Mouse (Mus musculus) large intestine, adult 2 months (tissue): Measurements from ENCODE around the gene Arl4a. TPM values are rescaled to one million over a fixed set of nuclear protein-coding genes. Genes with fewer than 3 reads are reported as not detected.

Source experiments
- DNase-seq: peaks from one replicate; pipeline ENCODE4 v3.0.0-alpha.2; 2012; ENCODE audit warnings: low read depth, low spot score
- WGBS: fragments of 180-500 bp; shearing (Covaris S2); methylation state at CpG from one replicate; pipeline ENCODE4 v1.1.7; 2018; 5-methylcytosine and 5-hydroxymethylcytosine counted together
- polyA plus RNA-seq: library from polyadenylated mRNA; depleted of rRNA; stranded (reverse); fragments of >200 nt; gene quantifications from 2 replicates; pipeline ENCODE4 v1.2.3, GENCODE M21; 2012

The Arl4a gene
- polyA plus RNA-seq, 1 experiment, result 9.2 TPM

GRCm38 (mm10) chr12:40016648-40017460, 21.0 kb downstream of the Arl4a start:
- WGBS, result 2% methylated on average over 19 of the region's 19 CpGs
- no peak for DNase-seq

- WGBS, result 55% methylated on average over 9 of the region's 9 CpGs
Measured at GRCm38 (mm10) chr12:40016068-40016467, 21.8 kb downstream of the Arl4a start.

GRCm38 (mm10) chr12:40009866-40010265, 28.0 kb downstream of the Arl4a start:
- 44% methylated on average over 2 of the region's 2 CpGs for WGBS
- DNase-seq, result no peak

More at GRCm38 (mm10) chr12:40016068-40016467, 21.8 kb downstream of the Arl4a start:
- no peak for DNase-seq

- no peak for DNase-seq
- 81% methylated on average over 3 of the region's 3 CpGs for WGBS
Measured at GRCm38 (mm10) chr12:40008459-40008858, 29.4 kb downstream of the Arl4a start.

DNA sequence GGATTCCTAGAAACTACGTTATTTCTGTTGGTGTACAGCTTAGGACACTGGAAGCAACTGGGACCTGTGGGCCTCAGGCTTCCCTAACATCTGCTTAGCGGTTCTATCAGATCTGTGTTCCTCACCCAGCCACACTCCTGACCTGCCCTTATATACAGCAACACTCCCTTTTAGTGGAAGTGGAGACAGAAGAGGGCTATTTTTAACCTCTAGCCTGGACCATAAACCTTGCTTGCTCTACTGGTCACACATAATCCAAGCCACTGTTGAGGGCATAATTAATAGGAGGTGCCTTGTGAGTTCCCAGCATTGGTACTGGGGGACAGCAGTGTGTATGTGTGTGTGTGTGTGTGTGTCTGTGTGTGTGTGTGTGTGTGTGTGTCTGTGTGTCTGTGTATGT, 33.1 kb downstream of the Arl4a start:
- no peak for DNase-seq
- WGBS, result 65% methylated on average over 2 of the region's 2 CpGs

GRCm38 (mm10) chr12:39998853-39999195, 39.0 kb downstream of the Arl4a start:
- WGBS, result 86% methylated on average over 4 of the region's 4 CpGs
- no peak for DNase-seq

- WGBS, result 54% methylated on average over 9 of the region's 9 CpGs
- DNase-seq, result no peak
Measured at GRCm38 (mm10) chr12:39998070-39998852, 39.6 kb downstream of the Arl4a start.

DNA sequence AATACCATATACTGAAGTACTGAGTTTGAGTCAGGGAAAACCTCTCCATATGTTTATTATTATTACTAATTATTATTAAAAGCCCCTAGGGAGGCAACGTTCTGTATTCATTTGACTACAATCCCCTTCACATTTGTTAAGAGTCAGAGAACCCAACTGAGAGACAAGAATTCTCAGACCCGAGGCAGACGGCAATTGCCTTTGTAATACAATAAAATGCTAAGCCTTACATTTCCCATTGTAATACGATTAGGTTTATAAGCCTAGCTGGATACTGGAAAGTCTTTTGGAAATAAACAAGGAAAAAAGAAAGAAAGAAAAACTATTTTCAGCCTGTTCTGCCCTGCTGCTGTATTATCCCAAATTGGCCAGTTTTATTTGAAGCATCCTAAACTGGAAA, 40.2 kb downstream of the Arl4a start:
- WGBS, result 70% methylated on average over 4 of the region's 4 CpGs
- DNase-seq, result no peak

- WGBS, result 93% methylated on average over 5 of the region's 5 CpGs
- no peak for DNase-seq
Measured at GRCm38 (mm10) chr12:39996015-39996414, 41.8 kb downstream of the Arl4a start.

DNA sequence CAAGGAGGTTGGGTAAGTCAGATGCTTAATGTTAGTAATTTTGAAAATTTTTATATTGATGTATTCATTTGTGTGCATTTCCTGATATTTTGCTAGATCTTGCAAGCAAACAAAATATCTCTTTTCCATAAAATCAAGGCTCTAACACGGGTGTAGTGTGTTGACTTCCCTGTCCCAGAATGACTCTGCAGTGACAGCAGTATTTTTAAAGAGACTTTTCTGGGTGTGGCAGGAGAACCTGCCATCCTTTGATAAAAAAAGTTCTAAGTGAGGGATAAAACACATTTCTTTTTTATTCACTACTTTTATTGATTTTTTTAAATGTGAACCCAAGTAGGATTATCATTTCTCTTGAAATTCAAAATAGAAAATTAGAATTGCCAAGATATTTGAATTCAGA, 42.2 kb downstream of the Arl4a start:
- DNase-seq, result no peak
- WGBS, result 31% methylated on average over 1 of the region's 1 CpGs

GRCm38 (mm10) chr12:39992767-39993302, 45.0 kb downstream of the Arl4a start:
- DNase-seq, result no peak
- 26% methylated on average over 6 of the region's 6 CpGs for WGBS

- DNase-seq, result no peak
- WGBS, result 81% methylated on average over 4 of the region's 4 CpGs
Measured at GRCm38 (mm10) chr12:39990830-39991780, 46.7 kb downstream of the Arl4a start.

DNA sequence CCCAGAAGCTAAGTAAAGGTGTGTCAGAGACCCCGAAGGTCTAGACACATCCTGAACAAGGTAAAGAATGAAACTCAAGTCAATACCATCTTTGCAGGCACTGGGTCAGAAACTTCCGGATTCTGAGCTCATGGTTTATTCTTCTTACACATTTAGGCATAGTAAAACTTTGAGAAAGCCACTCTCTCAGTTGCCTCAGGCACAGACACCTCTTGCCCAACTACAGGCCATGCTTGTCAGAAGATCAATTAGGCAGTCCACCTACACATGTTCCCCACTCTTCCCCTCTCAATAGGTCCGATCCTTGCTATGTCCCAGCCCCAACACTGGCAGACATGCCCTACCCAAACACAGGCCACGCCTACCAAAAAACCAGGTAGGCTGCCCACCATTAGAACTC, 48.7 kb downstream of the Arl4a start:
- no peak for DNase-seq
- 90% methylated on average over 4 of the region's 4 CpGs for WGBS

GRCm38 (mm10) chr12:39987177-39987576, 50.6 kb downstream of the Arl4a start:
- WGBS, result 90% methylated on average over 4 of the region's 4 CpGs
- no peak for DNase-seq

GRCm38 (mm10) chr12:39985639-39986038, 52.2 kb downstream of the Arl4a start:
- 89% methylated on average over 7 of the region's 7 CpGs for WGBS

GRCm38 (mm10) chr12:39979792-39980191, 58.0 kb downstream of the Arl4a start:
- 78% methylated on average over 1 of the region's 1 CpGs for WGBS
- no peak for DNase-seq

More at GRCm38 (mm10) chr12:39985639-39986038, 52.2 kb downstream of the Arl4a start:
- DNase-seq, result no peak

GRCm38 (mm10) chr12:39979066-39979465, 58.8 kb downstream of the Arl4a start:
- 94% methylated on average over 5 of the region's 5 CpGs for WGBS
- no peak for DNase-seq

DNA sequence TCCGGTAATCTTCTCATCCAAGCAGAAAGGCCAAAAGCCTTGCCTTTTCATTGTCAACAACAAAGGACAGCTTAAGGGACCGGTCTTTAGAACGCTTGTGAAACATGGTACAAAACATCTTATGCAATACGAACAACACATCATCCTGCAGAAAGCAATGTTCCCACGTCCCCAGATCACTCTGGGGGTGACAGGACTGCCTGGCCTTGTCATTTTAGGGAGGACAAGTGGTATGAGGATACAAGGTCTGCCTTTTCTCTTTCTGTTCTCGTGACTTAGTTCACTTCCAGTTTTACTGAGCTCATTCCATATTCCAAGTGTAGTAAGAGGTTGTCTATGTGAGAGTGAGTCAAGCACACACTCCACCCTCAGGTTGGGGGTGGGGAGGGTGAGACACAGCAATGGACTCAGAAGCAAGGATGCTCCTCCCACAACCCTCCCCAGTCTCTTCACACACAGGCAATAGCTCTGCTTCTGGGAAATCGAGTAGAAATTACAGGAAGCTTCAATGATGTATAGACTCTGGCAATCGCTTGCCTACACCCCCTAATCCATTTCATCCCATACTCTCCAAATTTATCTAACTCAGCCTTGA, 59.7 kb downstream of the Arl4a start:
- DNase-seq, result no peak
- WGBS, result 75% methylated on average over 8 of the region's 8 CpGs

DNA sequence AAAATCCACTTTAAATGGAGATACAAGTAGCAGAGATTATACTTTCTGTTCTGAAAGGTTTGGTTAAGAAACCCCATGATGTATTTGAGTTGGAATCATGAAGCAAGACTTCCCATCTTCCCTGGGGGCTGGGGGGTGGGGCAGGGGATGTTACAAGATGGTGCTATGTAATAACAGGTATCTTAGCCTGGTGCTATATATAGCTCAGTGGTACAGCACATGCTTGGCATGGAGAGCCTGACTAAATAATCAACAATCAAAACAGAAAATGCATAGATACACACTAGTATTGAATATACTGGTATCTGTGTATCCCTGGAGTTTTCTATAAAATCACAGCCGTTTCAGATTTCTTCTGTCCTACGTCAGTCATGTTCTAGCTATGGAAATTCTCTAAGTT, 61.4 kb downstream of the Arl4a start:
- 95% methylated on average over 2 of the region's 2 CpGs for WGBS
- no peak for DNase-seq
